Mouse (Mus musculus) neutrophil, adult 65 days (primary cell): ENCODE data around the gene Lyg1. TPM values are rescaled to one million over a fixed set of nuclear protein-coding genes. Genes with fewer than 3 reads are reported as not detected.

ENCODE experiments used
- total RNA-seq: library from RNA; stranded (reverse); gene quantifications from 2 replicates; pipeline ENCODE4 v1.2.4, GENCODE M21; 2023

Lyg1 gene
- not detected in 2 replicates for total RNA-seq

DNA sequence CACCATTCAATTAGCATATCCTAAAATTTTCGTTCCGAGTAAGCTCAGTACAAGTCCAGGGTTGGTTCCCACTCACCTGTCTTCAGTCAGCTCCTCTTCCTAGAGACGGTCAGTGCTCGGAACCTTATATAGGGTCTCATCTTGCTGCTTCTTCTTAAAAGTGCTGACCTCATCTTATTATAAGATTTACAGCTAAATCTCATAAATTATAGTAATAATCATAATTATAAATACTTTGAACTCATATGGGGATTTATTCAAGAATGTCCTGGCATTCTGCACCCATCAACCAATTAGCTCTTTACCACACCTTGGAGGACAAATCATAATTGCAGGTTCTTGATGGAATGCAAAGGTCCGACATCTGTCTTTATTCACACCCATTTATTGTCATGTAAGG is at the start of gene Lyg1:
Lyg1 (minus strand) TSS at position 101 of the 400 bp plus-strand sequence.

DNA sequence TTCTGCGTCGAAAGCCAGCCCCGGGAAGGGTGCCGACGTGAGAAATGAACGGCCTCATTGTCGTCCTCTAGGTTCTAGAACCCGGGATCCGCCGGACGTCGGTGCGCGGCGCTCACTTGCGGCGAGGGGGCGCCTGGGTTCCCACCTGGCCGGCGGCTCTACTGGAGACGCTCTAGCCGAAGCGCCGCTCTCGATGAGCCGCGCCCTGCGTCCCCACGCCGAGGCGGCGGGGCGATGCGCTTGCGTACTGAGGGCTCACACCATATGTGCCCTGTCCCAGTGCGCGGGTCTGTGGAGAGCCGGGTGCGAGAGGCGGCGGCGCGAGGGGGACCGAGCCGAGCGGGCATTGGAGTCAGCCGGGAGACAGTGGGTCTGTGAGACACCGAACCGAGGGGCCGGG is 40.3 kb upstream of the Lyg1 start, which contains the start of the genes Txndc9 and Eif5b:
Txndc9 (minus strand) TSS at position 27 of the 400 bp plus-strand sequence.
Eif5b (plus strand) TSS at position 144 of the 400 bp plus-strand sequence.

DNA sequence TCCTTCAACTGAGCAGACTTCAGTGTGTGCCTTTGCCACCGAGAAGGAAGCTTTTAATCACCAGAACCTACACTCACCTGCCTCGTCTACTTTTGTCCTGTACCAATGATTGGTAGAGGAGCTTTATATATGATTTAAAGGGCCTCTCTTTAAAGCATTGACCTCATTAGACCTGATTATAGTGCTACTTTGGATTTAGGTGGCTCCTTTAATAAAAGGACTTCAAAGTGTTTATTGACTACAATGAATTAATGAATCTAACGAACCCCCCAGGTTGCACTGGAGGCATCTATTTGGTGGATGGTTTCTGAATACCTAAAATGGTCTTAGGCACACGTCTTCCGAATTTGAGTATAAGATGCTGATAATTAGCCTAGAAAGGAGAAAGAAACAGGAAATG is 41.2 kb downstream of the Lyg1 start, which contains the start of gene Lyg2:
Lyg2 (minus strand) TSS at position 101 of the 400 bp plus-strand sequence.

Other genes starting within 250 kb of the Lyg1 start
- not detected in 2 replicates for gene 2010300C02Rik, start 237.7 kb downstream of the Lyg1 start, total RNA-seq
- 4.8 and 7.6 TPM in 2 replicates for gene Tsga10, start 91.3 kb downstream of the Lyg1 start, total RNA-seq
- 1.1 TPM in 1 of 2 replicates, not detected in the other for gene Lipt1, start 86.0 kb downstream of the Lyg1 start, total RNA-seq
- 4.4 and 5.1 TPM in 2 replicates for gene Mitd1, start 67.3 kb downstream of the Lyg1 start, total RNA-seq
- gene Mrpl30, start 67.3 kb downstream of the Lyg1 start, total RNA-seq: 39.9 and 71.5 TPM in 2 replicates
- gene Lyg2, start 41.3 kb downstream of the Lyg1 start, total RNA-seq: not detected in 2 replicates
- gene Txndc9, start 40.1 kb upstream of the Lyg1 start, total RNA-seq: 41.0 and 48.0 TPM in 2 replicates
- 12.7 and 15.6 TPM in 2 replicates for gene Eif5b, start 40.3 kb upstream of the Lyg1 start, total RNA-seq
- 25.0 and 25.6 TPM in 2 replicates for gene Rev1, start 172.0 kb upstream of the Lyg1 start, total RNA-seq